Mouse (Mus musculus) 3T3-L1 (cell line): ENCODE measurements around the gene Tnks2.
"Not testable (repeated sequence)": the region's sequence is repeated elsewhere in the genome, so short reads cannot be mapped to it uniquely, and the experiment has no call there.

Experiments used
- DNase-seq: peaks from one replicate; pipeline ENCODE4 v3.0.0-alpha.2; 2015; ENCODE audit warnings: low read depth, low spot score

The Tnks2 gene

GRCm38 (mm10) chr19:36822701-36823100, 11.3 kb upstream of the Tnks2 start:
- no peak for DNase-seq

GRCm38 (mm10) chr19:36827650-36828049, 6.4 kb upstream of the Tnks2 start:
- no peak for DNase-seq

DNA sequence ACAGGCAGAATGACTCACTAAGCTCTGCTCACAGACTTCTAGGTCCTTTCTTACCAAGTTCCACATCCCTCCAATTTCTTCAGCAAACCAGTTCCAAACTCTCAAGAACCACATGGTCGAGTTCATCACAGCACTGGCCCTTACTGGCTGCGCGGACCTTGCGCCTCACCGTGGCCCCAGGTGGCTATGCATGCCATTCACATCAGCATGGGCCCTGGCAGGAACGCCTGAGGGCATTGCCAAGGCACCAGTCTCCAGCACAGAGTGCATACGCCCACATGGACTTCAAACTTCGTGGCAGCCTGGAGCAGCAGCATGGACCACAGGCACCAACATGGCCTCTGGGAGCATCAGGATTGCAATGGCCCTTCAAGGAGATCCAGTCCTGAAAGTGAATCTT, 5.7 kb upstream of the Tnks2 start:
- DNase-seq: no peak

DNA sequence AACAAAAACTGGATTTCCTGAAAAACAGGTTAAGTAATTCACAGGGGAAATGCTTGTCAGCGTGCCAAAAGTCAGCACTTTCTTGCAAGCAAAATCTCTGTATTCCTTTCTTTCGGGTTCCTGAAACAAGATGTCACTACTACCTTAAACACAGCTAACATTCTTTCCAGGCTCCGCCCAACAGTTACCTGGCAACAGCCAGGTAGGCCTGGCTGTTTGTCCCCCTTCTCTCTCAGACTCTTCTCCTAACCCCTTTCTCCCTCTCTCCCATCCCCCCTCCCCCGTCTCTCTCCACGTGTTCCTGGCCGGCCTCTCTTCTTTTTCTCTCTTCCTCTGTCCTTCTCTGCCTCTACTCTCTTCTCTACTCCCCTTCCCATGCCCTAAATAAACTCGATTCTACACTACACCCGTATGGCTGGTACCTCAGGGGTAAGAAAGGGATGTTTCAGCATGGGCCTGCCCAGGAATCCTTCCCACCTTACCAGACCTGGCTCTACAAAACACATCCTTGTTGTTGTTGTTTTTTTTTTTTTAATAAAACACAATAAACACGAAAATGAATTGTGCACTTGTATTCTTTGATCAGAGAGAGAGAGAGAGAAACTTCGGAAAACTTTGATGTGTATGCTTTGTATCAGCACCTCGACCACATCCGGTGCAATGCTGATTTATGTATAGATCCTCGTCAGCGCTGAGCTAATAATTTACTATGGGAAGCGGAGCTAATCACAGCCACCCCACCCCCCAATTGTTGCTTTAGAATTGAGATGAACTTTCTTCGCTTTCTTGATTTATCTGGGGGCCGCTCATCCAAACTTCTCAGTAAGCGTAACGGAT, 863 bp upstream of the Tnks2 start:
- DNase-seq: peak; percentile 73

DNA sequence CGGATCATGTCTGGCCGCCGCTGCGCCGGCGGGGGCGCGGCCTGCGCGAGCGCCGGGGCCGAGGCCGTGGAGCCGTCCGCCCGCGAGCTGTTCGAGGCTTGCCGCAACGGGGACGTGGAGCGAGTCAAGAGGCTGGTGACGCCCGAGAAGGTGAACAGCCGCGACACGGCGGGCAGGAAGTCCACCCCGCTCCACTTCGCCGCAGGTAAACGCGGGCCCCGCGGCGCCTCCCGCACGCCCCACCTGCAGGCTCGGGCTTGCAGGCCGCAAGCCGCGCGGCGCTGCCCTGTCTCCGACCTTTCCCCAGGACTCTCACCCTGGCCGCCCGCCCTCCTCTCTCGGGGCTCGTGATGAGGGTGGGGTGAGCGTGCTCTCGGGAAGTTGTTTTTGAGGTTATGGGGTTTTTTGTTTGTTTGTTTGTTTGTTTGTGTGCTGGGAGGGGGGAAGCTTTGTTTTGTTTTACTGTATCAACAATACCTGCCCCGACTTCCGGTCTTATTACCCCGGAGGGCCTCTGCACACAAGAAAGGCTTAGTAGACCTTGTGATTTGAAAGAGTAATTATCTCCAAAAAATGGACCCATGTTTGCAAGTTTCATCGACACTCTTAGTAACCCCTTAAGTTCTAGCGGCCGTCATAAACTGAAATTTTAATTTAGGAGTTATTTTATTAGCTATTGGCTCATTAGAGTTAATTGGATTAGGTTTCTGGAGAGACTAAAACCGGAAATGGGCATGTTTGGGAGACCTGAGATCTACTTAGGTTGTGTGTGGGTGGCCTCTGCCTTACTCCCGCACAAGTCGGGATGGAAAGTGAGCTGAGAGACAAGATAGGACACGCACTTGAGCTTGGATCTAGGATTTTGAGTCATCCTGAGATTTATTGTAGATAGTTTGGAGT, 750 bp downstream of the Tnks2 start:
- peak; percentile 61 for DNase-seq

GRCm38 (mm10) chr19:36836035-36836434, 2.0 kb downstream of the Tnks2 start:
- no peak for DNase-seq

DNA sequence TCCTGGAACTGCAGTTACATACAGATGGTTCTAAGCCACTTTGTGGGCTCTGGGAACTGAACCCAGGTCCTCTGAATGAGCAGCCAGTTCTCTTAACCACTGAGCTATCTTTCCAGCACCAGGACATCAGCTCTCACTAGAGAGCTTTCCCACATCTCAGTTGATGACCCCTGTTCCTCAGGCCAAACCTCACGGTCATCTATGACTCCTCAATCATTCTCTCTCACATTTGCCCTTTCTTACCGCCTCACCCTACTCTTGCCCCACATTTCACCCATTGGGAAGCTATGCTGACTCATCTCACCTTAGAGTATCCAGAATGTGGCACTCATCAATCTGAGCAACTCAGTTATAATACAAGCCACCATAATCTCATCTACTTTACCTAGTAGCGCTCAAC, 6.3 kb downstream of the Tnks2 start:
- DNase-seq: no peak

- DNase-seq: no peak
These were observed 9.8 kb downstream of the Tnks2 start for GRCm38 (mm10) chr19:36843866-36844265.

DNA sequence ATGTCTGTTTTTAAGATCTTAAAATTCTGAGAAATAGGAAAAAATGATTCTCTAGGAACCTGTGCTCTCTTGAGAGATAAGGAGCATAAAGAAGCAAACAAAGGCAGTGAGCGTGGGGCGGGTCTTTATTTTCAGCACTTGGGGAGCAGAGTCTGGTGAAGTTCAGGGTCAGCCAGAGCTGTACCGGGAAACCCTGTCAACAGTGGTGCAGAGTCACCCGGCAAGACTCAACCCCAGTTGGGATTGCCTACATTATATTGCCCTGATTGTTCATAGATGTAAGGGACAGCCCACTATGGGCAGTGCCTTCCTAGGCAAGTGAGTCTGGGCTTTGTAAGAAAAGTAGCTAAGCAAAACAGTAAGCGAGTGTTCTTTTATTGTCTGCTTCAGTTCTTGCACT, 11.9 kb downstream of the Tnks2 start:
- no peak for DNase-seq

GRCm38 (mm10) chr19:36853831-36854230, 19.8 kb downstream of the Tnks2 start:
- no peak for DNase-seq

DNA sequence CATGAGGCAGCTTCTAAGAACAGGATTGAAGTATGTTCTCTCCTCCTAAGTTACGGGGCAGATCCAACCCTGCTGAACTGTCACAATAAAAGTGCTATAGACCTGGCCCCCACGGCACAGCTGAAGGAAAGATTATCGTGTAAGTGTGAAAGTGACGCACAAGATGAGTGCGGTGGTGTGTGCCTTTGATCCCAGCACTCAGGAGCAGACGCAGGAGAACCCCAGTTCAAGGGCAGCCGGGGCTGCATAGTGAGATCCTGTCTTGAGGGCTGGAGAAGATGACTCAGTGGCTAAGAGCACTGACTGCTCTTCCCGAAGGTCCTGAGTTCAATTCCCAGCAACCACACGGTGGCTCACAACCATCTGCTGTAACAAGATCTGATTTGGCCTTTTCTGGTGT, 23.8 kb downstream of the Tnks2 start:
- no peak for DNase-seq

- peak; percentile 42 for DNase-seq
These were observed 26.4 kb downstream of the Tnks2 start for GRCm38 (mm10) chr19:36860393-36860792.

DNA sequence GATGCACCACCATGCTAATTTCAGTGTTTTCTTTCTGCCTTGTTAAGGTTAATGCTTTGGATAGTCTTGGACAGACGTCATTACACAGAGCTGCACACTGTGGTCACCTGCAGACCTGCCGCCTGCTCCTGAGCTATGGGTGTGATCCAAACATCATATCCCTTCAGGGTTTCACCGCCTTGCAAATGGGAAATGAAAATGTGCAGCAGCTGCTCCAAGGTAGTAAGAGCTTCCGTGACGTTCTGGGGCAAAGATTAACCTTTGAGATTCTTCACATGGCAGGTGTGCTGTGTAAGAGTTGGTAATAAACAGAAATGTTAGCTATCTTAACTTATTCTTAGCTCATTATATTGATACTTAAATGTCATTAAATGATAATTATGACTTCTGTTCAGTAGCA, 31.9 kb downstream of the Tnks2 start:
- no peak for DNase-seq

DNA sequence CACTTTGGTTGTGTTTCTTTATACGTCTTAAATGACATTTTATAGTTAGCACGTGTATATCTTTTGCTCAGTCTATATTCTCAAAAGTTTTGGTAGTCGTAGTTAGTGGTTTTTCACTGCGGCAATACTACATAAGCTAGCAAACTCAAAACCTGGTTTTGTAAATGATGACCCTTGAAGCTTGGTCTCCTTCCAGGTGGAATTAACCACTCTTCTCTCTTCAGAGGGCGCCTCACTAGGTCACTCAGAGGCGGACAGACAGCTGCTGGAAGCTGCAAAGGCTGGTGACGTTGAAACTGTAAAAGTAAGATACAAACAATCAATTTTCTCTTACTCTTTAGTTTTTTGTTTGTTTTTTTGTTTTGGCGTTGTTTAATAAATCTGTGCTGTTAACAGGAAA, 33.4 kb downstream of the Tnks2 start:
- DNase-seq: no peak

DNA sequence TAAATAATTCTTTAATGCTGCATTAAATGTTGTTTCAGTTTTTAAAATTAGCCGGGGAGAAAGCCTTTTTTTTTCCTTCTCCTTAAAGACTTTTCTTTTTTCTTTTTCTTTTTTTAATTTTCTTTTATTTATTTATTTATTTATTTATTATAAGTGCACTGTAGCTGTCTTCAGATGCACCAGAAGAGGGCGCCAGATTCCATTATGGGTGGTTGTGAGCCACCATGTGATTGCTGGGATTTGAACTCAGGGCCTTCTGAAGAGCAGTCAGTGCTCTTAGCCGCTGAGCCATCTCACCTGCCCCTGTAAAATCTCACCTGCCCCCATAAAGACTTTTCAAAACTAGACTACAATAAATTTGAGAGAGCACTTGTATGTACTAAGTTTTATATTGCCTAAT, 34.6 kb downstream of the Tnks2 start:
- not testable (repeated sequence) for DNase-seq

DNA sequence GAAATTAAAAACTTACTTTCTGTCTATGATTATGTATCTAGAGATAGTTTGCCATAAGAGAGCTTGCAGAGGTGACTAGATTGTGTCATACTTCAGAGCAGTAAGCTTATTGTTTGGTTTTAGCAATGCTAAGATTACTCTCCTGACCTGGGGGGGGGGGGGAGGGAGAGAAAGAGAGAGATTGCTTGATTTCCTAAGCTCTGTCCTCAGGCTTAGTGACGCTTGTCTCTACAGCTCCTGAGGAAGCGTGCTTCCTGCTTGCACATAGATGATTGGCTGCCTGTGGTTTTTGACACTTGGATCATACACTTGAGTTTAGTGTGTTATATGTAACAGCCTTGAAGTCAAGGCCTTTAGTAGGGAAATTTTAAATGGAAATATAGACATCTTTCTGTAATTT, 40.6 kb downstream of the Tnks2 start:
- DNase-seq: no peak

DNA sequence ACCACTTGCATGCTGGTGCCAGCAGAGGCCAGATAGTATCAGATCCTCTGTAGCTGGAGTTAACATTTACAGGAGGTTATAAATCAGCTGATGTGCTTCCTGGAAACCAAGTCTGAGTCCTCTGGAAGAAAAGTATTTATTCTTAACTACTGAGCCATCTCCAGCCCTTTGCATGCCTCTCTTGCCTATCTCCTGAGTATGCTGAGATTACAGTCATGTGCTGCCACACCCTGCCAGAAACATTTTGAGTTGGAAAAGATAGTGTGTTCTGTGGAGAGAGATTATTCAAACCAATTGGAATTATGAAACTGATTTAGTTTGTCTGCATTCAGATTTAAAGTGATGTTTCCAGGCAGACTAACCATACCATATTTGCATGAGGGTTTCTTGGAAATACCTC, 43.3 kb downstream of the Tnks2 start:
- DNase-seq: no peak

GRCm38 (mm10) chr19:36878743-36879495, 44.9 kb downstream of the Tnks2 start:
- no peak for DNase-seq

DNA sequence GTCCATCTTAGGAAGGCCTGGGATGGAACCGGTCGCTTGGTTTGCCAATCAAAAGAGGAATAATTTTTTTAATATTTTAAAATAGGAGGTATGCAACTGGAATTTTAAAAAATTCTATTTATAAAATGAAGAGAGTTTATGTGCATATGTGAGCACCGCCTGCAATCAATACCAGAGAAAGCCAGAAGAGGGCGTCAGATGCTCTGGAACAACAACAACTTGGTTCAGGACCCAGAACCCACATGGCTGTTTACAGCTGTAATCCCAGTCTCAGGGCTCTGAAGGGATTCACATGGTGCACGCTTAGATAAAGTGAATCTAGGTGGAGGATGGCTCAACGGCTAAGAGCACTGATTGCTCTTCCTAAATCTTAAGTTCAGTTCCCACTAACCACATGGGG, 49.1 kb downstream of the Tnks2 start:
- DNase-seq: peak; percentile 68

DNA sequence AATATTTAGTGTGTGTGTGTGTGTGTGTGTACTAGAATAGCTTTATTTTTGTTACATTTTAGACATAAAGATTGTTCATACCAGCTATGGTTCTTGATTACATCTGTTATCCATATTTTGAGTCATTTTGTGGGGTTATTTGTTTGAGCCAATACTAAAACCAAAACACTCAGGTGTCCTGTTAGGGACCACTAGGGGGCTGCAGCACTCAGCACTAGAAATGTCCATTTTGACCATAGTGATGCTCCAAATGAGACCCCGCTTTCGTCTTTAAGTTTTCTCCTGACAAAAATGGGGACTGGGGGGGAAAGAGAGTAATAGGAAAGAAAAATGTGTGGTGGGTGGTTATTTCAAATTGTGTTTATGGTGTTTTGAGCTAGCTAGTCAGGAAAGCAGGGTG, 52.3 kb downstream of the Tnks2 start:
- DNase-seq: peak; percentile 40

- no peak for DNase-seq
These were observed 53.7 kb downstream of the Tnks2 start for GRCm38 (mm10) chr19:36887706-36888105.

GRCm38 (mm10) chr19:36891746-36892145, 57.7 kb downstream of the Tnks2 start:
- DNase-seq: no peak
